Mouse (Mus musculus): ENCODE results near the gene Tarsl2.

Gene Tarsl2

GRCm38 (mm10) chr7:65734024-65734423, 89.3 kb downstream of the Tarsl2 start:
- no peak for DNase-seq (ENCODE audit: low read depth in 2 of 2, low spot score in 2 of 2)

GRCm38 (mm10) chr7:65735261-65735660, 90.6 kb downstream of the Tarsl2 start:
- DNase-seq (ENCODE audit: low read depth in 2 of 2, low spot score in 2 of 2) = no peak

GRCm38 (mm10) chr7:65737286-65738040, 92.8 kb downstream of the Tarsl2 start:
- no peak for DNase-seq (ENCODE audit: low read depth in 2 of 2, low spot score in 2 of 2)

Data from CD8-positive naive resting alpha-beta T cell, adult 2 months (primary cell).